Mouse (Mus musculus): ENCODE results near the gene Dcaf15. TPM values are rescaled to one million over a fixed set of nuclear protein-coding genes. Genes with fewer than 3 reads are reported as not detected.

Dcaf15 gene
- total RNA-seq, 4 experiments from 2014 or later, result 18.3 to 27.1 (median 23.8) TPM

GRCm38 (mm10) chr8:84066291-84066930, 38.2 kb downstream of the Dcaf15 start, which contains the start of gene Rfx1:
Rfx1 (plus strand) TSS chr8:84066834.
- peak; percentile 100 for DNase-seq

GRCm38 (mm10) chr8:84065457-84066072, 39.0 kb downstream of the Dcaf15 start:
- no peak for DNase-seq

GRCm38 (mm10) chr8:84065037-84065436, 39.5 kb downstream of the Dcaf15 start, which contains the start of gene Gm10643:
Gm10643 (minus strand) TSS chr8:84065137.
- no peak for DNase-seq

GRCm38 (mm10) chr8:84063861-84064610, 40.5 kb downstream of the Dcaf15 start:
- DNase-seq, result no peak

GRCm38 (mm10) chr8:84060245-84060644, 44.3 kb downstream of the Dcaf15 start:
- DNase-seq, result no peak

- DNase-seq, result no peak
Measured at GRCm38 (mm10) chr8:84059226-84059625, 45.3 kb downstream of the Dcaf15 start.

- no peak for DNase-seq
Measured at GRCm38 (mm10) chr8:84057827-84058226, 46.7 kb downstream of the Dcaf15 start.

- no peak for DNase-seq
Measured at GRCm38 (mm10) chr8:84053229-84053628, 51.3 kb downstream of the Dcaf15 start.

GRCm38 (mm10) chr8:84052746-84053145, 51.8 kb downstream of the Dcaf15 start:
- DNase-seq, result no peak

- no peak for DNase-seq
Measured at GRCm38 (mm10) chr8:84048171-84048570, 56.4 kb downstream of the Dcaf15 start.

Small RNAs within 50 kb of the gene (microRNA-seq; reads per million reads assigned to microRNA genes)
- 0 reads per million in 2 experiments for gene Mir709

Other genes starting within 250 kb of the Dcaf15 start
- 100 to 1,000 TPM in 3 of 4 experiments, 10 to 100 TPM in 1; 90.5 to 113 (median 105) TPM for gene Adgrl1, start 204.7 kb downstream of the Dcaf15 start, total RNA-seq (2022)
- 1 to 10 TPM; 1.5 to 2.2 (median 1.9) TPM for gene Gm10644, start 149.6 kb downstream of the Dcaf15 start, total RNA-seq (2022)
- 1 to 10 TPM; 1.1 to 2.7 (median 1.8) TPM for gene Asf1b, start 149.3 kb downstream of the Dcaf15 start, total RNA-seq (2022)
- gene Prkaca, start 131.8 kb downstream of the Dcaf15 start, total RNA-seq (2022), result 100 to 1,000 TPM; 240 to 263 (median 253) TPM
- 10 to 100 TPM; 27.4 to 44.2 (median 34.9) TPM for gene Samd1, start 107.1 kb downstream of the Dcaf15 start, total RNA-seq (2022)
- gene 1700067K01Rik, start 103.3 kb downstream of the Dcaf15 start, total RNA-seq (2022), result under 1 TPM in 2 of 4 experiments, not detected in 2; 0.49 TPM
- gene 2210011C24Rik, start 92.6 kb downstream of the Dcaf15 start, total RNA-seq (2022), result under 1 TPM in 2 of 4 experiments, not detected in 2; 0.62 to 0.77 TPM
- gene Palm3, start 83.3 kb downstream of the Dcaf15 start, total RNA-seq (2022), result 1 to 10 TPM in 3 of 4 experiments, under 1 TPM in 1; 0.70 to 3.9 (median 2.3) TPM
- 1 to 10 TPM; 1.9 to 3.1 (median 2.8) TPM for gene Il27ra, start 62.2 kb downstream of the Dcaf15 start, total RNA-seq (2022)
- not detected for gene Rln3, start 59.8 kb downstream of the Dcaf15 start, total RNA-seq (2022)
- gene Gm10643, start 39.6 kb downstream of the Dcaf15 start, total RNA-seq (2022), result 1 to 10 TPM; 2.9 to 5.9 (median 4.2) TPM
- gene Rfx1, start 37.9 kb downstream of the Dcaf15 start, total RNA-seq (2022), result 10 to 100 TPM; 16.8 to 25.2 (median 20.5) TPM
- gene Podnl1, start 21.2 kb upstream of the Dcaf15 start, total RNA-seq (2022), result under 1 TPM; 0.10 to 0.86 (median 0.34) TPM
- gene Cc2d1a, start 43.2 kb upstream of the Dcaf15 start, total RNA-seq (2022), result 10 to 100 TPM; 33.9 to 51.2 (median 40.3) TPM
- under 1 TPM; 0.38 to 0.81 (median 0.40) TPM for gene 4930432K21Rik, start 43.3 kb upstream of the Dcaf15 start, total RNA-seq (2022)
- 1 to 10 TPM in 2 of 4 experiments, under 1 TPM in 2; 0.75 to 2.9 (median 1.2) TPM for gene Nanos3, start 80.4 kb upstream of the Dcaf15 start, total RNA-seq (2022)
- gene Zswim4, start 132.3 kb upstream of the Dcaf15 start, total RNA-seq (2022), result 10 to 100 TPM; 36.2 to 53.9 (median 48.0) TPM
- gene D8Ertd738e, start 145.0 kb upstream of the Dcaf15 start, total RNA-seq (2022), result 100 to 1,000 TPM; 171 to 296 (median 225) TPM
- 10 to 100 TPM; 26.9 to 52.8 (median 51.6) TPM for gene Mri1, start 152.6 kb upstream of the Dcaf15 start, total RNA-seq (2022)
- 10 to 100 TPM; 21.5 to 27.7 (median 24.6) TPM for gene Ccdc130, start 165.6 kb upstream of the Dcaf15 start, total RNA-seq (2022)

Measured in adrenal gland, adult 8-10 months (tissue).